Mouse (Mus musculus) limb, embryonic 15.5 days (tissue): ENCODE measurements around the gene Tnfsf11. TPM values are rescaled to one million over a fixed set of nuclear protein-coding genes. Genes with fewer than 3 reads are reported as not detected.

Source experiments
- ATAC-seq: fragments of 200-750 bp; cut with Nextera tagmentation; 2 replicates; pipeline ENCODE4 v1.8.0; 2017; ENCODE audit warnings: low read depth, moderate TSS enrichment; ENCODE audit not compliant: insufficient number of reproducible peaks, low FRiP score, low TSS enrichment
- H3K27ac ChIP-seq: fragments of 300-500 bp; sonication (generic); 2 replicates; pipeline ENCODE4 v1.5.1; 2015; ENCODE audit warnings: moderate library complexity, mild to moderate bottlenecking, inconsistent platforms
- H3K27me3 ChIP-seq: fragments of 300-500 bp; sonication (generic); 2 replicates; pipeline ENCODE4 v1.6.1; 2015; ENCODE audit warnings: inconsistent platforms
- H3K36me3 ChIP-seq: fragments of 300-500 bp; sonication (generic); 2 replicates; pipeline ENCODE4 v1.6.1; 2015; ENCODE audit warnings: inconsistent platforms
- H3K4me1 ChIP-seq: fragments of 300-500 bp; sonication (generic); 2 replicates; pipeline ENCODE4 v1.6.1; 2015; ENCODE audit warnings: inconsistent platforms
- H3K4me2 ChIP-seq: fragments of 300-500 bp; sonication (generic); 2 replicates; pipeline ENCODE4 v1.6.1; 2015; ENCODE audit warnings: mild to moderate bottlenecking, inconsistent platforms
- H3K4me3 ChIP-seq: fragments of 300-500 bp; sonication (generic); 2 replicates; pipeline ENCODE4 v1.5.1; 2015; ENCODE audit warnings: mild to moderate bottlenecking, inconsistent platforms
- H3K9ac ChIP-seq: fragments of 300-500 bp; sonication (generic); 2 replicates; pipeline ENCODE4 v1.6.1; 2015; ENCODE audit warnings: inconsistent platforms
- H3K9me3 ChIP-seq: fragments of 300-500 bp; sonication (generic); 2 replicates; pipeline ENCODE4 v1.6.1; 2016; ENCODE audit warnings: inconsistent platforms
- WGBS: fragments of 180-500 bp; shearing (Covaris S2); methylation state at CpG from one replicate; pipeline ENCODE4 v1.1.7; 2015; 5-methylcytosine and 5-hydroxymethylcytosine counted together
- microRNA-seq: library from miRNA; unstranded; fragments of <30 nt; microRNA quantifications from one replicate; pipeline ENCODE4, GENCODE M21; 2016
- polyA plus RNA-seq: library from polyadenylated mRNA; unstranded; fragments of >200 nt; fragmentation: Nextera tagmentation; extraction: Ambion mirVana; gene quantifications from 2 replicates; pipeline ENCODE4 v1.2.1, GENCODE M21; 2015

The Tnfsf11 gene
- polyA plus RNA-seq, 1 experiment from 2014 or later = 0.96 TPM

GRCm38 (mm10) chr14:78244811-78245210 lies 63.0 kb downstream of the Tnfsf11 start:
- Histone ChIP-seq H3K9ac (no peak overlapping the region), H3K36me3 (no peaks in the 10 kb centered on the region), H3K27ac (no peak overlapping the region), H3K4me1 (no peaks in the 10 kb centered on the region), H3K4me2 (no peak overlapping the region), H3K9me3 (no peaks in the 10 kb centered on the region), H3K27me3 (no peaks in the 10 kb centered on the region), H3K4me3 (no peak overlapping the region)
- WGBS = 35% methylated on average over 4 of the region's 4 CpGs
- no peak for ATAC-seq

- H3K4me1 ChIP-seq = 0 out of 2 replicates have a peak, but pooled peaks cover 5% of the 10 kb centered on the region
- ATAC-seq = no peak
- no peaks in the 10 kb centered on the region for H3K27me3 ChIP-seq
- H3K36me3 ChIP-seq = no peaks in the 10 kb centered on the region
- H3K27ac ChIP-seq = no peak overlapping the region
- no peak overlapping the region for H3K4me3 ChIP-seq
- H3K9me3 ChIP-seq = no peaks in the 10 kb centered on the region
- H3K4me2 ChIP-seq = no peak overlapping the region
- H3K9ac ChIP-seq = no peak overlapping the region
- 84% methylated on average over 6 of the region's 6 CpGs for WGBS
These were observed 68.5 kb downstream of the Tnfsf11 start for GRCm38 (mm10) chr14:78239346-78239745.

GRCm38 (mm10) chr14:78237238-78237637 lies 70.6 kb downstream of the Tnfsf11 start:
- Histone ChIP-seq H3K4me3 (no peak overlapping the region), H3K36me3 (no peaks in the 10 kb centered on the region), H3K9me3 (no peaks in the 10 kb centered on the region), H3K27ac (no peak overlapping the region), H3K27me3 (no peaks in the 10 kb centered on the region), H3K9ac (no peak overlapping the region), H3K4me1 (0 out of 2 replicates have a peak, but pooled peaks cover 5% of the 10 kb centered on the region), H3K4me2 (no peak overlapping the region)
- WGBS = 51% methylated on average over 6 of the region's 6 CpGs
- ATAC-seq = no peak

DNA sequence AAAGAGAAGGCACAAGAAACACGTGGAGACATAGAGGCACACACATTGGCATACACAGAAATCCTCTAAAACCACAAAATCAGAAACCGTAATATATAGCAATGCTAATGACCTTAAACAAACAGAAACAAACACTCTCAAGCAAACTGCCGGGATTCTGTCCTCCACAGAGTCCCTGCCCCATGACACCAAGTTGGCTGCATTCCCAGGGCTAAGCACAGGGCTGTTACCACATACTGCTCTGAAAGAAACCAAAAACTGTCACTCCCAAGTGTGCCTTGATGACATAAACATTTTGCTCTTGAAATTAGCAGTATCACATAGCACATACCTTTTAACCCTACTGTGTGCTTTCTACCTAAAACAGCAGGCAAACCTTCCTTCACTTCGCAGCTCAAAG lies 71.7 kb downstream of the Tnfsf11 start:
- Histone ChIP-seq H3K9me3 (no peaks in the 10 kb centered on the region), H3K9ac (no peak overlapping the region), H3K4me1 (0 out of 2 replicates have a peak, but pooled peaks cover 5% of the 10 kb centered on the region), H3K4me2 (no peak overlapping the region), H3K4me3 (no peak overlapping the region), H3K27me3 (no peaks in the 10 kb centered on the region), H3K36me3 (no peaks in the 10 kb centered on the region), H3K27ac (no peak overlapping the region)
- ATAC-seq = no peak
- WGBS = 50% methylated on average over 4 of the region's 4 CpGs

- Histone ChIP-seq H3K4me3 (no peak overlapping the region), H3K36me3 (no peaks in the 10 kb centered on the region), H3K9me3 (no peaks in the 10 kb centered on the region), H3K4me2 (no peak overlapping the region), H3K27me3 (no peaks in the 10 kb centered on the region), H3K27ac (no peak overlapping the region), H3K9ac (no peak overlapping the region), H3K4me1 (0 out of 2 replicates have a peak, but pooled peaks cover 5% of the 10 kb centered on the region)
- WGBS = 17% methylated on average over 3 of the region's 3 CpGs
- no peak for ATAC-seq
These were observed 72.5 kb downstream of the Tnfsf11 start for GRCm38 (mm10) chr14:78235296-78235695.

- Histone ChIP-seq H3K4me2 (no peak overlapping the region), H3K9ac (no peak overlapping the region), H3K4me1 (no peaks in the 10 kb centered on the region), H3K27ac (no peak overlapping the region), H3K4me3 (no peak overlapping the region), H3K9me3 (no peaks in the 10 kb centered on the region), H3K27me3 (no peaks in the 10 kb centered on the region), H3K36me3 (no peaks in the 10 kb centered on the region)
- ATAC-seq = no peak
- 67% methylated on average over 4 of the region's 4 CpGs for WGBS
These were observed 78.8 kb downstream of the Tnfsf11 start for GRCm38 (mm10) chr14:78229012-78229411.

Small RNA genes lying within 50 kb of the gene (microRNA-seq; reads per million reads assigned to microRNA genes)
- gene Gm23652 = not detected

Other genes with a start within 250 kb of the Tnfsf11 start
- not detected in 2 replicates for gene Fam216b, start 219.0 kb downstream of the Tnfsf11 start, polyA plus RNA-seq
- 16.4 and 19.3 TPM in 2 replicates for gene Akap11, start 228.8 kb upstream of the Tnfsf11 start, polyA plus RNA-seq